Mouse (Mus musculus): ENCODE measurements around the gene Rnd2. TPM values are rescaled to one million over a fixed set of nuclear protein-coding genes. Genes with fewer than 3 reads are reported as not detected.
A peak's percentile ranks its signal among the peaks of the same experiment; 100 is the strongest.
"Not testable (repeated sequence)": the region's sequence is repeated elsewhere in the genome, so short reads cannot be mapped to it uniquely, and the experiment has no call there.

Rnd2 gene
- polyA plus RNA-seq, 1 experiment from 2014 or later: 34.2 TPM

GRCm38 (mm10) chr11:101433396-101433795 lies 31.4 kb upstream of the Rnd2 start:
- Histone ChIP-seq H3K27me3 (ENCODE audit: insufficient read depth, poor library complexity, severe bottlenecking) (no peaks in the 10 kb centered on the region), H3K4me3 (no peak overlapping the region), H3K27ac (no peak overlapping the region), H3K36me3 (peaks cover 70% of the 10 kb centered on the region), H3K4me1 (no peaks in the 10 kb centered on the region), H3K9me3 (no peaks in the 10 kb centered on the region)
- DNase-seq (ENCODE audit: low spot score): no peak
- 91% methylated on average over 13 of the region's 13 CpGs for whole genome bisulfite sequencing

- WGBS: 75% methylated on average over 4 of the region's 4 CpGs
- H3K9me3 ChIP-seq: no peaks in the 10 kb centered on the region
- H3K4me1 ChIP-seq: no peaks in the 10 kb centered on the region
- no peak overlapping the region for H3K27ac ChIP-seq
- no peak overlapping the region for H3K4me3 ChIP-seq
- no peaks in the 10 kb centered on the region for H3K27me3 ChIP-seq (ENCODE audit: insufficient read depth, poor library complexity, severe bottlenecking)
- peaks cover 49% of the 10 kb centered on the region for H3K36me3 ChIP-seq
- DNase-seq (ENCODE audit: low spot score): no peak
Measured at GRCm38 (mm10) chr11:101435831-101436230, 29.0 kb upstream of the Rnd2 start.

GRCm38 (mm10) chr11:101436916-101437315 lies 27.9 kb upstream of the Rnd2 start:
- no peaks in the 10 kb centered on the region for H3K4me1 ChIP-seq
- WGBS: 84% methylated on average over 4 of the region's 4 CpGs

GRCm38 (mm10) chr11:101438006-101438405 lies 26.8 kb upstream of the Rnd2 start:
- H3K36me3 ChIP-seq: peaks cover 32% of the 10 kb centered on the region

More at GRCm38 (mm10) chr11:101436916-101437315, 27.9 kb upstream of the Rnd2 start:
- Histone ChIP-seq H3K9me3 (no peaks in the 10 kb centered on the region), H3K4me3 (no peak overlapping the region), H3K36me3 (peaks cover 38% of the 10 kb centered on the region), H3K27me3 (ENCODE audit: insufficient read depth, poor library complexity, severe bottlenecking) (no peaks in the 10 kb centered on the region), H3K27ac (no peak overlapping the region)
- no peak for DNase-seq (ENCODE audit: low spot score)

GRCm38 (mm10) chr11:101441450-101442126 lies 23.2 kb upstream of the Rnd2 start:
- H3K27me3 ChIP-seq (ENCODE audit: insufficient read depth, poor library complexity, severe bottlenecking); H3K9me3 ChIP-seq; DNase-seq (ENCODE audit: low spot score): not testable (repeated sequence)
- peak overlapping the region; percentile 83; the same call in 1 of the 2 replicates for H3K27ac ChIP-seq
- 33% methylated on average over 15 of the region's 15 CpGs for WGBS
- H3K4me3 ChIP-seq: peak overlapping the region; percentile 86
- peaks cover 10% of the 10 kb centered on the region for H3K4me1 ChIP-seq
- peaks cover 32% of the 10 kb centered on the region for H3K36me3 ChIP-seq

More at GRCm38 (mm10) chr11:101438006-101438405, 26.8 kb upstream of the Rnd2 start:
- H3K27ac ChIP-seq; H3K4me1 ChIP-seq; H3K27me3 ChIP-seq (ENCODE audit: insufficient read depth, poor library complexity, severe bottlenecking); H3K9me3 ChIP-seq; H3K4me3 ChIP-seq; DNase-seq (ENCODE audit: low spot score): not testable (repeated sequence)
- WGBS: 58% methylated on average over 3 of the region's 3 CpGs

GRCm38 (mm10) chr11:101442127-101442693 lies 22.6 kb upstream of the Rnd2 start, which contains the start of gene Rpl27:
Gene Rpl27 (plus strand): TSS chr11:101442298.
- Histone ChIP-seq H3K36me3 (peaks cover 32% of the 10 kb centered on the region), H3K9me3 (no peaks in the 10 kb centered on the region), H3K27ac (peak within 1 kb of the TSS; percentile 97), H3K27me3 (ENCODE audit: insufficient read depth, poor library complexity, severe bottlenecking) (no peaks in the 10 kb centered on the region), H3K4me1 (peaks cover 10% of the 10 kb centered on the region), H3K4me3 (peak within 1 kb of the TSS; percentile 86)
- peak; percentile 100 for DNase-seq (ENCODE audit: low spot score)
- WGBS: under 1% methylated on average over 42 of the region's 42 CpGs

- Histone ChIP-seq H3K4me1 (peaks cover 10% of the 10 kb centered on the region), H3K27ac (peak overlapping the region; percentile 97), H3K27me3 (ENCODE audit: insufficient read depth, poor library complexity, severe bottlenecking) (no peaks in the 10 kb centered on the region), H3K36me3 (peaks cover 32% of the 10 kb centered on the region), H3K9me3 (no peaks in the 10 kb centered on the region), H3K4me3 (peak overlapping the region; percentile 86)
- 1% methylated on average over 14 of the region's 14 CpGs for WGBS
- no peak for DNase-seq (ENCODE audit: low spot score)
Measured at GRCm38 (mm10) chr11:101442760-101443159, 22.0 kb upstream of the Rnd2 start.

- H3K9me3 ChIP-seq: no peaks in the 10 kb centered on the region
- no peak overlapping the region for H3K27ac ChIP-seq
- no peaks in the 10 kb centered on the region for H3K27me3 ChIP-seq (ENCODE audit: insufficient read depth, poor library complexity, severe bottlenecking)
- 69% methylated on average over 1 of the region's 1 CpGs for WGBS
- no peak overlapping the region for H3K4me3 ChIP-seq
- H3K36me3 ChIP-seq: peaks cover 32% of the 10 kb centered on the region
- DNase-seq (ENCODE audit: low spot score): no peak
- peaks cover 20% of the 10 kb centered on the region for H3K4me1 ChIP-seq
Measured at GRCm38 (mm10) chr11:101446319-101446718, 18.5 kb upstream of the Rnd2 start.

GRCm38 (mm10) chr11:101446860-101447259 lies 17.9 kb upstream of the Rnd2 start:
- not testable (repeated sequence) for H3K27me3 ChIP-seq (ENCODE audit: insufficient read depth, poor library complexity, severe bottlenecking); H3K9me3 ChIP-seq; H3K4me3 ChIP-seq; H3K27ac ChIP-seq; DNase-seq (ENCODE audit: low spot score)
- 84% methylated on average over 8 of the region's 8 CpGs for WGBS
- peaks cover 20% of the 10 kb centered on the region for H3K4me1 ChIP-seq
- peaks cover 32% of the 10 kb centered on the region for H3K36me3 ChIP-seq

- no peaks in the 10 kb centered on the region for H3K9me3 ChIP-seq
- peaks cover 32% of the 10 kb centered on the region for H3K36me3 ChIP-seq
- H3K27me3 ChIP-seq (ENCODE audit: insufficient read depth, poor library complexity, severe bottlenecking): no peaks in the 10 kb centered on the region
- 0 out of 2 replicates have a peak overlapping the region, but pooled peaks have one; percentile 67 for H3K27ac ChIP-seq
- peak overlapping the region; percentile 51; the same call in 1 of the 2 replicates for H3K4me3 ChIP-seq
- H3K4me1 ChIP-seq: peaks cover 25% of the 10 kb centered on the region
- no peak for DNase-seq (ENCODE audit: low spot score)
- WGBS: 86% methylated on average over 5 of the region's 5 CpGs
Measured at GRCm38 (mm10) chr11:101447786-101448185, 17.0 kb upstream of the Rnd2 start.

- Histone ChIP-seq H3K36me3 (peaks cover 27% of the 10 kb centered on the region), H3K27me3 (ENCODE audit: insufficient read depth, poor library complexity, severe bottlenecking) (no peaks in the 10 kb centered on the region), H3K4me1 (peaks cover 21% of the 10 kb centered on the region), H3K9me3 (no peaks in the 10 kb centered on the region), H3K4me3 (peak within 1 kb of the TSS; percentile 51), H3K27ac (peak within 1 kb of the TSS; percentile 67)
- 24% methylated on average over 10 of the region's 10 CpGs for WGBS
- peak; percentile 91 for DNase-seq (ENCODE audit: low spot score)
Measured at GRCm38 (mm10) chr11:101448274-101448746, 16.5 kb upstream of the Rnd2 start, which contains the start of gene Ifi35. Gene Ifi35 (plus strand): TSS chr11:101448407.

GRCm38 (mm10) chr11:101448899-101449298 lies 15.9 kb upstream of the Rnd2 start:
- H3K4me1 ChIP-seq: peaks cover 16% of the 10 kb centered on the region
- no peaks in the 10 kb centered on the region for H3K27me3 ChIP-seq (ENCODE audit: insufficient read depth, poor library complexity, severe bottlenecking)
- H3K9me3 ChIP-seq: no peaks in the 10 kb centered on the region
- peak overlapping the region; percentile 67; the same call in 1 of the 2 replicates for H3K27ac ChIP-seq
- 79% methylated on average over 4 of the region's 4 CpGs for WGBS
- peaks cover 22% of the 10 kb centered on the region for H3K36me3 ChIP-seq
- peak overlapping the region; percentile 51 for H3K4me3 ChIP-seq
- DNase-seq (ENCODE audit: low spot score): no peak

- H3K4me1 ChIP-seq: peaks cover 18% of the 10 kb centered on the region
- not testable (repeated sequence) for H3K4me3 ChIP-seq; H3K9me3 ChIP-seq; H3K27me3 ChIP-seq (ENCODE audit: insufficient read depth, poor library complexity, severe bottlenecking); H3K27ac ChIP-seq; DNase-seq (ENCODE audit: low spot score)
- peaks cover 15% of the 10 kb centered on the region for H3K36me3 ChIP-seq
- 81% methylated on average over 4 of the region's 4 CpGs for WGBS
Measured at GRCm38 (mm10) chr11:101449596-101449995, 15.2 kb upstream of the Rnd2 start.
